Mouse (Mus musculus) embryonic facial prominence, embryonic 12.5 days (tissue): ENCODE measurements around the gene Pdgfra. TPM values are rescaled to one million over a fixed set of nuclear protein-coding genes. Genes with fewer than 3 reads are reported as not detected.

Experiments
- ATAC-seq: fragments of 200-750 bp; cut with Nextera tagmentation; 2 replicates; pipeline ENCODE4 v1.8.0; 2017; ENCODE audit not compliant: insufficient number of reproducible peaks, insufficient read depth, low FRiP score, low TSS enrichment
- H3K27ac ChIP-seq: fragments of 300-500 bp; sonication (generic); 2 replicates; pipeline ENCODE4 v1.5.1; 2016; ENCODE audit warnings: mild to moderate bottlenecking
- H3K27me3 ChIP-seq: fragments of 300-500 bp; sonication (generic); 2 replicates; pipeline ENCODE4 v1.6.1; 2016; ENCODE audit warnings: mild to moderate bottlenecking, moderate library complexity
- H3K36me3 ChIP-seq: fragments of 300-500 bp; sonication (generic); 2 replicates; pipeline ENCODE4 v1.6.1; 2016; ENCODE audit warnings: mild to moderate bottlenecking
- H3K4me1 ChIP-seq: fragments of 300-500 bp; sonication (generic); 2 replicates; pipeline ENCODE4 v1.6.1; 2016
- H3K4me2 ChIP-seq: fragments of 300-500 bp; sonication (generic); replicated peaks from 2 replicates; pipeline ENCODE4 v1.6.1; 2016; ENCODE audit warnings: mild to moderate bottlenecking, moderate library complexity
- H3K4me3 ChIP-seq: fragments of 300-500 bp; sonication (generic); 2 replicates; pipeline ENCODE4 v1.5.1; 2016; ENCODE audit warnings: mild to moderate bottlenecking
- H3K9ac ChIP-seq: fragments of 300-500 bp; sonication (generic); 2 replicates; pipeline ENCODE4 v1.6.1; 2016; ENCODE audit warnings: mild to moderate bottlenecking, moderate library complexity
- H3K9me3 ChIP-seq: fragments of 300-500 bp; sonication (generic); 2 replicates; pipeline ENCODE4 v1.6.1; 2016; ENCODE audit warnings: mild to moderate bottlenecking, moderate library complexity
- WGBS: fragments of 180-500 bp; shearing (Covaris S2); methylation state at CpG from one replicate; pipeline ENCODE4 v1.1.7; 2016; 5-methylcytosine and 5-hydroxymethylcytosine counted together
- polyA plus RNA-seq: library from polyadenylated mRNA; unstranded; fragments of >200 nt; fragmentation: Nextera tagmentation; extraction: Ambion mirVana; gene quantifications from 2 replicates; pipeline ENCODE4 v1.2.1, GENCODE M21; 2016

The Pdgfra gene
- polyA plus RNA-seq = 125 and 127 TPM in 2 replicates

- peak within 1 kb of the TSS; percentile 76 for H3K4me2 ChIP-seq
- H3K36me3 ChIP-seq = no peaks in the 10 kb centered on the region
- H3K27ac ChIP-seq = peak within 1 kb of the TSS; percentile 100
- WGBS = 0% methylated on average over 10 of the region's 10 CpGs
- H3K27me3 ChIP-seq = no peaks in the 10 kb centered on the region; the same call in 1 of the 2 replicates
- H3K4me1 ChIP-seq = peaks cover 28% of the 10 kb centered on the region
- H3K9ac ChIP-seq = peak within 1 kb of the TSS; percentile 95
- no peaks in the 10 kb centered on the region for H3K9me3 ChIP-seq
- peak within 1 kb of the TSS; percentile 79 for H3K4me3 ChIP-seq
- no peak for ATAC-seq
Observed at GRCm38 (mm10) chr5:75152021-75152425, at the start of gene Pdgfra. TSS of gene Pdgfra (plus strand) at chr5:75152292.

DNA sequence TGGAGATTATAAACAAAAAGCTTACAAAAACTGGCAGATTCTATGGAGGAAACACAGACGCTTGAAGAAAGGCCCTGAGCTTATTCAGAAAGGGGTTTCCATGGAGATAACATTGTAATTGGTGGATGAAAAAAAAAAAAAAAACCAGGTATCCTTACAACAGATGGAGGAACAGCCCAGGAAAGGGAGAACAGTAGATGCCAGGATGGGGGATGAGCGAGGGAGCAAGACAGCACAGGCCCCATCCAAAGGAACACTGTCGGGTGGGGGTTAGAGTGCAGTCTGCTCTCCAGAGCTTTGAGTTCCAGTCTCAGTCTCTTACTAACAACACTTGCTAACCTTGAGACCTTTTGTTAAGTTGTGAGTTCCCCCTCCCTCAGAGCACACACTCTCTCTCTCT is 45.6 kb upstream of the Pdgfra start:
- Histone ChIP-seq H3K36me3 (no peaks in the 10 kb centered on the region), H3K27me3 (no peaks in the 10 kb centered on the region), H3K4me1 (0 out of 2 replicates have a peak, but pooled peaks cover 2% of the 10 kb centered on the region), H3K27ac (no peak overlapping the region), H3K4me2 (no peak overlapping the region), H3K9ac (no peak overlapping the region), H3K9me3 (no peaks in the 10 kb centered on the region), H3K4me3 (no peak overlapping the region)
- no peak for ATAC-seq
- 65% methylated on average over 3 of the region's 3 CpGs for WGBS

- Histone ChIP-seq H3K36me3 (no peaks in the 10 kb centered on the region), H3K27ac (no peak overlapping the region), H3K4me2 (no peak overlapping the region), H3K4me3 (no peak overlapping the region), H3K9me3 (no peaks in the 10 kb centered on the region), H3K27me3 (no peaks in the 10 kb centered on the region), H3K9ac (no peak overlapping the region), H3K4me1 (0 out of 2 replicates have a peak, but pooled peaks cover 2% of the 10 kb centered on the region)
- ATAC-seq = no peak
- WGBS = 40% methylated on average over 5 of the region's 5 CpGs
Observed at GRCm38 (mm10) chr5:75109368-75109767, 42.7 kb upstream of the Pdgfra start.

DNA sequence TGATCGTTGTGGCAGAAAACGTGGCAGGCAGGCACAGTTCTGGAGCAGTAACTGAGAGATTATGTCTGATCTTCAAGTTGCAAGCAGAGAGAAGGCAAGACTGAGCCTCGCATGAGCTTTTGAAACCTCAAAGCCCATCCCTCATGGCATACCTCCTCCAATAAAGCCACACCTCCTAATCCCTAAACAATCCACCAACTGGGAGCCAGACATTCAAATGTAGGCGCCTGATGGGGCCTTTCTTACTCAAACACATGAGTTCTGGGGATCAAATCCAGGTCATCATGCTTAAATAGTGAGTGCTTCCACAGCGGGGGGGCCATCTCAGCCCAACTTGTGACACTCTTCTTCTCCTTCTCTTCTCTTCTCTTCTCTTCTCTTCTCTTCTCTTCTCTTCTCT is 40.3 kb upstream of the Pdgfra start:
- WGBS = 57% methylated on average over 5 of the region's 5 CpGs
- ATAC-seq = no peak
- no peak overlapping the region for H3K9ac ChIP-seq
- H3K4me3 ChIP-seq = no peak overlapping the region
- H3K9me3 ChIP-seq = no peaks in the 10 kb centered on the region
- 0 out of 2 replicates have a peak, but pooled peaks cover 2% of the 10 kb centered on the region for H3K4me1 ChIP-seq
- no peaks in the 10 kb centered on the region for H3K27me3 ChIP-seq
- no peak overlapping the region for H3K4me2 ChIP-seq
- no peak overlapping the region for H3K27ac ChIP-seq
- no peaks in the 10 kb centered on the region for H3K36me3 ChIP-seq

GRCm38 (mm10) chr5:75118840-75119239 is 33.3 kb upstream of the Pdgfra start:
- Histone ChIP-seq H3K27me3 (no peaks in the 10 kb centered on the region), H3K4me2 (no peak overlapping the region), H3K9ac (no peak overlapping the region), H3K27ac (no peak overlapping the region), H3K36me3 (no peaks in the 10 kb centered on the region), H3K4me3 (no peak overlapping the region), H3K9me3 (no peaks in the 10 kb centered on the region), H3K4me1 (no peaks in the 10 kb centered on the region)
- 60% methylated on average over 7 of the region's 7 CpGs for WGBS
- no peak for ATAC-seq

DNA sequence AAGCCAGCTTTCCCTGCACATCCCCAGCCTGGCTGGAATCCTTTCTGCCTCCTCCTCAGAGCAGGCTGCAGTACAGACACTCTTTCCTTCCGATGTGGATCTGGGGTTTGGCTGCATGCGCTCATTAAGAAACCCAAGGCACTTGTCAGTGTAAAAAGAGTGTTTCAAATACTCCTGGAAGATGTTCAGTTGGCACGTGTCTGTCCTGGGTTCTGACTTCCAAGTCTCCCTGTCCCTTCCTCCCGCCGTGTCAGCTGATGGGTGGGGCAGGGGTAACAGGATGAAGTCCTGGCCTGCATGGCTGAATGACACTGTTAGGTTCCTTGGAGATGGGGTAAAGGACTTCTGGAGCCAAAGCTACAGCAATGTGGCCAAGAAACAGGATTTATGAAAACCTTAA is 30.4 kb upstream of the Pdgfra start:
- no peak for ATAC-seq
- no peak overlapping the region for H3K4me3 ChIP-seq
- no peaks in the 10 kb centered on the region for H3K4me1 ChIP-seq
- WGBS = 42% methylated on average over 5 of the region's 5 CpGs
- no peak overlapping the region for H3K4me2 ChIP-seq
- H3K9me3 ChIP-seq = no peaks in the 10 kb centered on the region
- no peaks in the 10 kb centered on the region for H3K36me3 ChIP-seq
- H3K27me3 ChIP-seq = no peaks in the 10 kb centered on the region
- H3K27ac ChIP-seq = no peak overlapping the region
- no peak overlapping the region for H3K9ac ChIP-seq

DNA sequence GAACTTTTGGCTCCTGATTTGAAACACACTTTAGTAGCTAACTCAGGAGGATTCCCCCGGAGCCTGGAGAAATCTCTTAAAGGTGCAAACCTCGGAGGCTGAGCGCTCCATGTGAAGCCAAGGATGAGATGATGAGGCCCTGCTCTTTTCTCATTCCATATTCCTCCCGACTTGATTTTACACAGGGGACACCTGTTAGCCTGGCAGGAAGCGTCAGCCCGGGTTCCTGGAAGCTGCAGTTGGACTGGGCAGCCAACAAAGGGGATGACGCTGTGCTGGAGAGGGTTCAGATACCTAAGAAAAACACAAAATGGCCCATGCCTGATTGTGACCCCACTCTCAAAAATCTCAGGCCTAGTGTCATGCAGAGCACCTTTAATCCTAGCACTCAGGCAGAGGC is 17.4 kb upstream of the Pdgfra start:
- 77% methylated on average over 7 of the region's 7 CpGs for WGBS
- Histone ChIP-seq H3K4me2 (no peak overlapping the region), H3K4me3 (no peak overlapping the region), H3K27ac (no peak overlapping the region), H3K27me3 (no peaks in the 10 kb centered on the region), H3K36me3 (no peaks in the 10 kb centered on the region), H3K4me1 (peaks cover 3% of the 10 kb centered on the region; the same call in 1 of the 2 replicates), H3K9ac (no peak overlapping the region), H3K9me3 (no peaks in the 10 kb centered on the region)
- ATAC-seq = no peak

- no peaks in the 10 kb centered on the region for H3K36me3 ChIP-seq
- H3K27me3 ChIP-seq = peaks cover 7% of the 10 kb centered on the region
- H3K27ac ChIP-seq = no peak overlapping the region
- H3K9me3 ChIP-seq = no peaks in the 10 kb centered on the region
- peaks cover 11% of the 10 kb centered on the region for H3K4me1 ChIP-seq
- ATAC-seq = 0 out of 2 replicates have a peak, but pooled peaks have one; percentile 47
- peak overlapping the region; percentile 31 for H3K9ac ChIP-seq
- H3K4me3 ChIP-seq = peak overlapping the region; percentile 24; the same call in 1 of the 2 replicates
- WGBS = 3% methylated on average over 14 of the region's 14 CpGs
- peak overlapping the region; percentile 53 for H3K4me2 ChIP-seq
Observed at GRCm38 (mm10) chr5:75143092-75143491, 9.0 kb upstream of the Pdgfra start.

DNA sequence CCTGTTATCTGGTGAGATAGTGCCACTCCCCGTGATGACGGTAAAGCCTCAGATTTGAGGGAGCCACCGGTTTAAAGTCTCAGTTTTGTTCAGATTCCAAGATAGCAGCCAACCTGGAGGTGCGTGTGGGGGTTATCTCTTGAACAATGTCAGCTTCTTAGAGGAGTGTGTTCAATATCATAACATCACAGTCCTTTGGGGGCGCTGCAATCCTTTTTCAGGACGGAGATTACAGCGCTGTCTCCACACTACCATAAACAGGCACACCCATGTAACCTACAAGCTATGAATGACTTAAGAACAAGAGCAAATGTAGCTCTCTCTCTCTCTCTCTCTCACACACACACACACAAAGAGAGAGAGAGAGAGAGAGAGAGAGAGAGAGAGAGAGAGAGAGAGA is 8.3 kb upstream of the Pdgfra start:
- H3K4me1 ChIP-seq = peaks cover 17% of the 10 kb centered on the region
- H3K27me3 ChIP-seq = peaks cover 7% of the 10 kb centered on the region
- H3K9me3 ChIP-seq = no peaks in the 10 kb centered on the region
- H3K36me3 ChIP-seq = no peaks in the 10 kb centered on the region
- no peak for ATAC-seq
- no peak overlapping the region for H3K4me3 ChIP-seq
- WGBS = 49% methylated on average over 7 of the region's 7 CpGs
- H3K27ac ChIP-seq = no peak overlapping the region
- peak overlapping the region; percentile 53; the same call in 1 of the 2 replicates for H3K4me2 ChIP-seq
- H3K9ac ChIP-seq = no peak overlapping the region

- no peak overlapping the region for H3K9ac ChIP-seq
- H3K4me2 ChIP-seq = no peak overlapping the region
- WGBS = 74% methylated on average over 2 of the region's 2 CpGs
- H3K4me3 ChIP-seq = no peak overlapping the region
- peaks cover 31% of the 10 kb centered on the region for H3K4me1 ChIP-seq
- no peak for ATAC-seq
- H3K9me3 ChIP-seq = no peaks in the 10 kb centered on the region
- H3K36me3 ChIP-seq = no peaks in the 10 kb centered on the region
- no peak overlapping the region for H3K27ac ChIP-seq
- peaks cover 7% of the 10 kb centered on the region for H3K27me3 ChIP-seq
Observed at GRCm38 (mm10) chr5:75145341-75145740, 6.8 kb upstream of the Pdgfra start.

- no peak overlapping the region for H3K27ac ChIP-seq
- 95% methylated on average over 1 of the region's 1 CpGs for WGBS
- H3K9me3 ChIP-seq = no peaks in the 10 kb centered on the region
- no peak overlapping the region for H3K4me3 ChIP-seq
- no peak overlapping the region for H3K4me2 ChIP-seq
- H3K4me1 ChIP-seq = peaks cover 34% of the 10 kb centered on the region
- no peaks in the 10 kb centered on the region for H3K36me3 ChIP-seq
- H3K9ac ChIP-seq = no peak overlapping the region
- no peak for ATAC-seq
- H3K27me3 ChIP-seq = peaks cover 7% of the 10 kb centered on the region
Observed at GRCm38 (mm10) chr5:75146469-75146868, 5.6 kb upstream of the Pdgfra start.

DNA sequence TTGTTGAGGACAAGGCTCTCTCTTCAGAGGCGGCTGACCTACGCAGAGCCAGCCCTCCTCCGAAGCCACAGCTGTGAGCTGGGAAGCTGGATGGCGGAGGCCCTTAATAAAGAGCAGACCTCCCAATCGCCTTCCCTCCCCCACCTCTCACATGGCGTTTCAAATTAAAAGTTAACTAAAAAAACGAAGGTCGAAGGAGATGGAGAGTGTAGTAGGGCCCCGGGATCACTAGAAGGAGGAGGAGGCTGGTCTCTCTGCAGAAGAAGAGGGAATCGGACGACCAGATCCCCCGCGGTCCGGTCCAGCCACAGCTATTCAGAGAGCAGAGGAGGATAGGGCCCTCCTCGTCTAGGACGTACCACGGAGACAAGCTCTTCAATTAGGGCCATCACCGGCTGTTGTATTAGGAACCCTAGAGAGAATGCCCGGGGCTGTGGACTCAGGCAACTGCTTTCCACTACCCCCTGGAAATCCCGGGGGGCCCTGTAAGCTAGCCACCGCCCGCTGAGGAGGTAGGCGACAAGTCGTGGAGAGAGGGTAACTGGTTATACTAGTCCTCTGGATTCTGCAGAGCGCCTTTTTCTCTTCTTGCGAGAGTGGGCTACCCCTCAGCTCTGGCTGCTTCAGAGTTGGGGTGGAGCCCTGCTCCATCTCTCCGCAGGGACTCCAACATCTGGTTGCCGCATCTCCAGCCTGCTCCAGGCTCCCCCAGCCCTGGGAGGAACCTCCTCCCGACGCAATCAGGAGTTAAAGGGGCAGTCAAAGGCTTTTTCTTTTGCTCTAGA is 3.6 kb upstream of the Pdgfra start:
- Histone ChIP-seq H3K4me3 (peak overlapping the region; percentile 79), H3K27me3 (peaks cover 7% of the 10 kb centered on the region), H3K4me2 (peak overlapping the region; percentile 63), H3K36me3 (no peaks in the 10 kb centered on the region), H3K4me1 (peaks cover 31% of the 10 kb centered on the region), H3K9ac (peak overlapping the region; percentile 52), H3K27ac (peak overlapping the region; percentile 100), H3K9me3 (no peaks in the 10 kb centered on the region)
- WGBS = under 1% methylated on average over 30 of the region's 30 CpGs
- ATAC-seq = peak; percentile 55
